Mouse (Mus musculus) heart, embryonic 11.5 days (tissue): ENCODE measurements around the gene Inpp4b. TPM values are rescaled to one million over a fixed set of nuclear protein-coding genes. Genes with fewer than 3 reads are reported as not detected.

Experiments used
- ATAC-seq: fragments of 200-750 bp; cut with Nextera tagmentation; replicated peaks from 2 replicates; pipeline ENCODE4 v1.8.0; 2017; ENCODE audit warnings: moderate library complexity; ENCODE audit not compliant: insufficient number of reproducible peaks, low FRiP score, low TSS enrichment
- H3K27ac ChIP-seq: fragments of 300-500 bp; sonication (generic); 2 replicates; pipeline ENCODE4 v1.5.1; 2014; ENCODE audit warnings: mild to moderate bottlenecking, low read depth, low read length
- H3K27me3 ChIP-seq: fragments of 300-500 bp; sonication (generic); 2 replicates; pipeline ENCODE4 v1.6.1; 2014; ENCODE audit warnings: mild to moderate bottlenecking, low read length, mixed read lengths; ENCODE audit not compliant: control insufficient read depth, insufficient read depth
- H3K36me3 ChIP-seq: fragments of 300-500 bp; sonication (generic); 2 replicates; pipeline ENCODE4 v1.6.1; 2014; ENCODE audit warnings: mild to moderate bottlenecking, low read length, moderate library complexity, mixed read lengths; ENCODE audit not compliant: control insufficient read depth, insufficient read depth
- H3K4me1 ChIP-seq: fragments of 300-500 bp; sonication (generic); 2 replicates; pipeline ENCODE4 v1.6.1; 2014; ENCODE audit warnings: low read length; ENCODE audit not compliant: control insufficient read depth, insufficient read depth
- H3K4me2 ChIP-seq: fragments of 300-500 bp; sonication (generic); 2 replicates; pipeline ENCODE4 v1.6.1; 2014; ENCODE audit warnings: mild to moderate bottlenecking, moderate library complexity
- H3K4me3 ChIP-seq: fragments of 300-500 bp; sonication (generic); 2 replicates; pipeline ENCODE4 v1.5.1; 2014; ENCODE audit warnings: low read depth, low read length
- H3K9ac ChIP-seq: fragments of 300-500 bp; sonication (generic); 2 replicates; pipeline ENCODE4 v1.6.1; 2014; ENCODE audit warnings: mild to moderate bottlenecking, low read depth, low read length, moderate library complexity
- H3K9me3 ChIP-seq: fragments of 300-500 bp; sonication (generic); replicated peaks from 2 replicates; pipeline ENCODE4 v1.6.1; 2016; ENCODE audit warnings: low read length; ENCODE audit not compliant: control insufficient read depth
- WGBS: fragments of 180-500 bp; shearing (Covaris S2); extraction: QIAGEN DNeasy Blood & Tissue Kit; methylation state at CpG from one replicate; pipeline ENCODE4 v1.1.7; 2014; ENCODE audit not compliant: insufficient replicate concordance; 5-methylcytosine and 5-hydroxymethylcytosine counted together
- polyA plus RNA-seq: library from polyadenylated mRNA; unstranded; fragments of >200 nt; fragmentation: Nextera tagmentation; extraction: Ambion mirVana; gene quantifications from 2 replicates; pipeline ENCODE4 v1.2.1, GENCODE M21; 2014

The Inpp4b gene
- 7.6 and 8.0 TPM in 2 replicates for polyA plus RNA-seq

DNA sequence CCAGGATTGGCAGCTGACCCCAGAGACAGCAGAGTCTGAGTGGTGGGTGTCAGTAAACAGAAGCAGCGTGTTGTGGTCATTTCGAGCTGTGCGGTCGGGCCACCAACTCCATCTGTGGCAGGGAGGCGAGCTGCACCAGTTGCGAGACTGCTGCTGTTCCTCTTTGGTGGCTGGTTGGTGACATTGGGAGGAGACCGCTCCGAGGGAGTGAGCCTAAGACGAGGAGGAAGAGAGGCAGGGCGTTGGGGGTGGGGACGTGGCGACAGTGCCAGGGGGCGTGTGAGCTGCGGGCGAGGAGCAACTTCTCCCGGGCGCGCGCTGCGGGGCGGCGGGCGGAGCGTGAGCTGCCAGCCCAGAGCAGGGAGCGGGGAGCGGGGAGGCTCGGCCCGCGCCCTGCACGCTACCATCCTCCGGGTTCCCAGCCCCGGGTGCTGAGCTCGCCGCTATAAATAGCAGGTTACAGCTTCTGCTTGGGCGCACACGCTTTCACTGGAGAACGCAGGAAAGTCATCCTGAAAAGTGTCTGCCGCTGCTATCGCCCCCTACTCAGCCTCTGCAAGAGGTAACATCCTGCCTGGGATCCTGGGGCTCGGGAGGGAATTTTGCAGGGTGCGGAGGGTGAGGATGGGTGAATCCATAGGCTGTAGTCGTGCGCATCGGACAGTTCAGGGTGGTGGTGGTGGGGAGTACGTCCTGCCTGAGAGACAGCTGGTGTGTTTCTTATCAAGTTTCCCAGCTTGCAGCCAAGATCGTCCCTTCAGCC lies at the start of gene Inpp4b:
Gene Inpp4b (plus strand): TSS at position 321 of the 763 bp plus-strand sequence.
- H3K4me2 ChIP-seq, result peak within 1 kb of the TSS; percentile 92
- peak within 1 kb of the TSS; percentile 65 for H3K4me3 ChIP-seq
- no peaks in the 10 kb centered on the region for H3K36me3 ChIP-seq
- peaks cover 18% of the 10 kb centered on the region for H3K27me3 ChIP-seq
- H3K9ac ChIP-seq, result peak within 1 kb of the TSS; percentile 60
- ATAC-seq, result peak; percentile 61; the same call in 1 of the 2 replicates
- H3K9me3 ChIP-seq, result no peaks in the 10 kb centered on the region
- H3K4me1 ChIP-seq, result no peaks in the 10 kb centered on the region; the same call in 1 of the 2 replicates
- WGBS, result under 1% methylated on average over 46 of the region's 46 CpGs
- no peak within 1 kb of the TSS for H3K27ac ChIP-seq

GRCm38 (mm10) chr8:81335250-81335649 lies 7.1 kb upstream of the Inpp4b start:
- Histone ChIP-seq H3K27ac (no peak overlapping the region), H3K4me1 (no peaks in the 10 kb centered on the region), H3K4me3 (no peak overlapping the region), H3K9me3 (no peaks in the 10 kb centered on the region), H3K27me3 (no peaks in the 10 kb centered on the region), H3K9ac (no peak overlapping the region), H3K4me2 (no peak overlapping the region), H3K36me3 (no peaks in the 10 kb centered on the region)
- WGBS, result 63% methylated on average over 2 of the region's 2 CpGs
- ATAC-seq, result no peak

GRCm38 (mm10) chr8:81341191-81341590 lies 1.2 kb upstream of the Inpp4b start:
- Histone ChIP-seq H3K4me2 (peak overlapping the region; percentile 92), H3K9me3 (no peaks in the 10 kb centered on the region), H3K36me3 (no peaks in the 10 kb centered on the region), H3K4me1 (no peaks in the 10 kb centered on the region; the same call in 1 of the 2 replicates), H3K4me3 (peak overlapping the region; percentile 65; the same call in 1 of the 2 replicates), H3K9ac (no peak overlapping the region), H3K27me3 (peaks cover 13% of the 10 kb centered on the region), H3K27ac (no peak overlapping the region)
- WGBS, result 45% methylated on average over 5 of the region's 5 CpGs
- no peak for ATAC-seq

- Histone ChIP-seq H3K36me3 (no peaks in the 10 kb centered on the region), H3K4me1 (no peaks in the 10 kb centered on the region; the same call in 1 of the 2 replicates), H3K4me3 (peak overlapping the region; percentile 65), H3K27ac (no peak overlapping the region), H3K9ac (peak overlapping the region; percentile 60), H3K4me2 (peak overlapping the region; percentile 92), H3K27me3 (peaks cover 18% of the 10 kb centered on the region), H3K9me3 (no peaks in the 10 kb centered on the region)
- under 1% methylated on average over 19 of the region's 23 CpGs for WGBS
- peak; percentile 65; the same call in 1 of the 2 replicates for ATAC-seq
Measured at GRCm38 (mm10) chr8:81341591-81342235, 643 bp upstream of the Inpp4b start.

DNA sequence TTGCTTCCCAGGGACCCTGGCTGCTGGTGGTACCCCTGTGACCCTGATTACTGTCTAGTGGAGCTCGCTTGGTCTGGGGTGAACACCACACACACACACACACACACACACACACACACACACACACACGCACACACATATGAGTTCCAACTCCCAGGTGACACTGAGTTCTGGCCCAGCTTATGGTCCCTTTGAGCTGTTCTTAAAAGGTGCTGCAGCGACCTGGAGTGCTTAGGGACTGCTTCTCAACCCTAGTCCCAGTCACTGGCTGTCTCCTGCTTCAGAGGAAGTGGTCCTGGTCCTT lies 595 bp downstream of the Inpp4b start:
- Histone ChIP-seq H3K9me3 (no peaks in the 10 kb centered on the region), H3K9ac (no peak overlapping the region), H3K27me3 (peaks cover 18% of the 10 kb centered on the region), H3K4me2 (peak overlapping the region; percentile 92), H3K27ac (no peak overlapping the region), H3K36me3 (no peaks in the 10 kb centered on the region), H3K4me3 (peak overlapping the region; percentile 65), H3K4me1 (no peaks in the 10 kb centered on the region; the same call in 1 of the 2 replicates)
- 7% methylated on average over 3 of the region's 3 CpGs for WGBS
- no peak for ATAC-seq

DNA sequence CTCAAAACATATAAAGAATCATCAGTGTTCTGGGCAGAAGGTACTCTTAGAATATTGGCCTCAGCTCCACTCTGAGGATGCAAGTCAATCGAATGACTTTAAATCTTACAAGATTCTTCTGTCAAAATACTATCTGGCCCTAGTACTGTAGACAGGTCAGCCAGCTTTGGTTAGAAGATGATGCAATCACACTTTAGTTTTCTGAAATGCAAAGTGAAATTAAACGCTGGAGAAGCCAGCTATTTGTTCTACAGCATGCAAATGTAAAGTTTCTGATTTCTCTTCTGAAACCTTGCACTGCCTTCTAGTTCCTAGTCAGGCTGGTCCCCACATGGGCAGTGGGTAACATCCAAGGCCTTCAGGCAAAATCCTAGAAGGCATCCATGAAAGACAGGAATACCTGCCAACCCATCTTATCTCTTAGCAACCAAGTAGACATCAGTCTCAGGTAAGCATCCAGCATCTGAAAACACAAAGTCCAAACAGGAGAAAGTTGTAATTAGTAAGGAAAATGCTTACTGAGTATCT lies 2.9 kb downstream of the Inpp4b start:
- Histone ChIP-seq H3K4me1 (no peaks in the 10 kb centered on the region; the same call in 1 of the 2 replicates), H3K9ac (no peak overlapping the region), H3K36me3 (no peaks in the 10 kb centered on the region), H3K27me3 (peaks cover 18% of the 10 kb centered on the region), H3K4me2 (no peak overlapping the region), H3K9me3 (no peaks in the 10 kb centered on the region), H3K4me3 (no peak overlapping the region), H3K27ac (no peak overlapping the region)
- WGBS, result 76% methylated on average over 2 of the region's 2 CpGs
- no peak for ATAC-seq

DNA sequence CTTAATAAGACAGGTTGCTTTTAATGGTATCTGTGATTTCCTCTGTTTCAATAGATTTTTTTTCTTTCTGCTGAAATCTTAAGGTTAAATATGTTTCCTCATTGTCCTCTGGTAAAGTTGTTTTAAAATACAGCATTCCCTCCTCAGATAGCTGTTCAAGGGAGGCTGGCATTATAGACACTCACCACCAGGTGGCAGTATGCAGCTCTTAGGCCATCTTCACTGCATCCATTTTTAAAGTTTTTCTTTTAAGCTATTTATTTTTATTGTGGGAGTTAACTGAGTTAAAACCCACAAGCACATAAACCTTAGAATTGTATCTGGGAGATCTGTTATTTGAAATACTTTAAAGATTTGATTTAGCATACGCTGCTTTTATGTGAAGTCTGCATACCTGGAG lies 7.1 kb downstream of the Inpp4b start:
- H3K36me3 ChIP-seq, result no peaks in the 10 kb centered on the region
- H3K4me3 ChIP-seq, result no peak overlapping the region
- no peaks in the 10 kb centered on the region for H3K4me1 ChIP-seq
- H3K4me2 ChIP-seq, result no peak overlapping the region
- no peak overlapping the region for H3K9ac ChIP-seq
- peaks cover 16% of the 10 kb centered on the region for H3K27me3 ChIP-seq
- H3K9me3 ChIP-seq, result no peaks in the 10 kb centered on the region
- no peak for ATAC-seq
- WGBS, result 82% methylated on average over 1 of the region's 1 CpGs
- H3K27ac ChIP-seq, result no peak overlapping the region

GRCm38 (mm10) chr8:81353460-81353859 lies 11.1 kb downstream of the Inpp4b start:
- 79% methylated on average over 5 of the region's 5 CpGs for WGBS

More at GRCm38 (mm10) chr8:81353460-81353859, 11.1 kb downstream of the Inpp4b start:
- no peaks in the 10 kb centered on the region for H3K27me3 ChIP-seq
- H3K36me3 ChIP-seq, result no peaks in the 10 kb centered on the region
- no peaks in the 10 kb centered on the region for H3K9me3 ChIP-seq
- H3K4me2 ChIP-seq, result no peak overlapping the region
- H3K9ac ChIP-seq, result no peak overlapping the region
- no peaks in the 10 kb centered on the region for H3K4me1 ChIP-seq
- no peak overlapping the region for H3K27ac ChIP-seq
- no peak overlapping the region for H3K4me3 ChIP-seq
- no peak for ATAC-seq
